Mouse (Mus musculus) liver, embryonic 13.5 days (tissue): Measurements from ENCODE around the gene Gm11541. TPM values are rescaled to one million over a fixed set of nuclear protein-coding genes. Genes with fewer than 3 reads are reported as not detected.

ENCODE experiments used
- ATAC-seq: fragments of 200-750 bp; cut with Nextera tagmentation; 2 replicates; pipeline ENCODE4 v1.8.0; 2017; ENCODE audit warnings: low read depth, mild to moderate bottlenecking, moderate number of reproducible peaks, moderate library complexity
- DNase-seq: peaks from one replicate; pipeline ENCODE4 v3.0.0; 2022
- H3K27ac ChIP-seq: fragments of 300-500 bp; sonication (generic); 2 replicates; pipeline ENCODE4 v1.5.1; 2015; ENCODE audit warnings: moderate library complexity, mild to moderate bottlenecking, inconsistent platforms
- H3K27me3 ChIP-seq: fragments of 300-500 bp; sonication (generic); 2 replicates; pipeline ENCODE4 v1.6.1; 2015; ENCODE audit warnings: mild to moderate bottlenecking, inconsistent platforms
- H3K36me3 ChIP-seq: fragments of 300-500 bp; sonication (generic); 2 replicates; pipeline ENCODE4 v1.6.1; 2015; ENCODE audit warnings: mild to moderate bottlenecking, inconsistent platforms
- H3K4me1 ChIP-seq: fragments of 300-500 bp; sonication (generic); replicated peaks from 2 replicates; pipeline ENCODE4 v1.6.1; 2015; ENCODE audit warnings: inconsistent platforms
- H3K4me2 ChIP-seq: fragments of 300-500 bp; sonication (generic); 2 replicates; pipeline ENCODE4 v1.6.1; 2015; ENCODE audit warnings: inconsistent platforms, mild to moderate bottlenecking, moderate library complexity
- H3K4me3 ChIP-seq: fragments of 300-500 bp; sonication (generic); replicated peaks from 2 replicates; pipeline ENCODE4 v1.5.1; 2015; ENCODE audit warnings: mild to moderate bottlenecking, inconsistent platforms
- H3K9ac ChIP-seq: fragments of 300-500 bp; sonication (generic); 2 replicates; pipeline ENCODE4 v1.6.1; 2015; ENCODE audit warnings: mild to moderate bottlenecking, inconsistent platforms
- H3K9me3 ChIP-seq: fragments of 300-500 bp; sonication (generic); replicated peaks from 2 replicates; pipeline ENCODE4 v1.6.1; 2016; ENCODE audit warnings: inconsistent platforms
- WGBS: fragments of 180-500 bp; shearing (Covaris S2); methylation state at CpG from one replicate; pipeline ENCODE4 v1.1.7; 2015; ENCODE audit not compliant: insufficient replicate concordance; 5-methylcytosine and 5-hydroxymethylcytosine counted together
- polyA plus RNA-seq: library from polyadenylated mRNA; unstranded; fragments of >200 nt; fragmentation: Nextera tagmentation; extraction: Ambion mirVana; gene quantifications from 2 replicates; pipeline ENCODE4 v1.2.1, GENCODE M21; 2015

The Gm11541 gene
- not detected in 2 replicates for polyA plus RNA-seq

DNA sequence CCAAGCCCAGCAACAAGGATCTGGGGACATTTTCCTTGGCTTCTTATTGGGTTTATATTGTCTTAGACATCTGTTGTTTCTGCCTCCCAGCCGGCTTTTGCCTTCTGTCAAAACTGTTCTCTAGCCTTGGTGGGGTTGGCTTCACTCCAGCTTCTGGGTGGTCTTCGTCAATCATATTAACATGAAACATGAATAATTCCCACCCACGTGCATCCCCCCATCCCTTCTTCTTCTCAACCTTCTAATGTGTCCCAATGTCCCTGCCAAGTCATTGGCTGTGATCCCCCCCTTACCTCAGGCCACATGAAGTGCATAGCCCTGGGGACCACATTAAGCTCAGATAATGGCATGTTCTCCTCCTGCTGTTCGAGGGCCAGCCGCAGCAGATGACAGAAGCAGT, at the start of gene Gm11541:
Gene Gm11541, minus strand, starts transcription at position 28 of the 400 bp plus-strand sequence.
- Histone ChIP-seq H3K27ac (no peak within 1 kb of the TSS), H3K4me2 (no peak within 1 kb of the TSS), H3K36me3 (no peaks in the 10 kb centered on the region), H3K4me1 (no peaks in the 10 kb centered on the region), H3K4me3 (no peak within 1 kb of the TSS), H3K27me3 (0 out of 2 replicates have a peak, but pooled peaks cover 6% of the 10 kb centered on the region), H3K9ac (no peak within 1 kb of the TSS), H3K9me3 (no peaks in the 10 kb centered on the region)
- DNase-seq, result no peak
- WGBS, result 63% methylated on average over 5 of the region's 5 CpGs
- ATAC-seq, result no peak

DNA sequence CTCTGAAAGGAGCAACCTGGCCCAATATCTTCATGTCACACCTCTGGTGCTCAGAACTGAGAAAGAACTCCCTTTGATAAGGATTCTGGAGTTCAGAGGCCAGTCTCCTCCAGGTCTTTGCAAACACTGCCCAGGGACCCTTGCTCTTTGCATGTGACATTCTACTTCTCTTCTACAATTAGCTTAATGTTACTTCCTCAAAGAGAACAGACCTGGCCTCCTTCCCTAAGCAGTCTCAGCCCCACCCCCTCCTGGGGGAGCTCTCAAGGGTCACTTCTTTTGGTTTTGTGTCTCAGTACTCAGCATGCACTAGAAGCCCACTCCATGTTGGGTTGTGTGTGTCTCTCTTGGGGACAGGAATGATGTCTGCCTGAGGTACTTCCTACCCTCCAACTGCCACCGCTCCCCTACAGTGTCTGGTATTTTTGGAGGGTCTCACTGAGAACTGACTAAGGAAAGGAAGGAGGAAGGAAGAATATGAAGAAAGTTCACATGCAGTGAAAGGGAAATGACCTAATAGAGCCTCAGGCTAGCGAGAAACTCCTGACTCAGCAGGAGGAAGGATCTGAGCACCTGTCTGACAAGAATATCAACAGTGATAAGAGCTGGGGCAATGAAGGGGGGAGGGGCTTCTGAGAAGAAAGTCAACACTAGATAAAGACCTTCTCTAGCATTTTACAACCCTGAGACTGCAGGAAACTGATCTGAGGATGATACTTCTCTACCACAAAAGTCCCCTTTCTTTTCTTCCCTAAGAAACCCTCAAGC, 48.8 kb upstream of the Gm11541 start:
- Histone ChIP-seq H3K4me1 (no peaks in the 10 kb centered on the region), H3K4me2 (no peak overlapping the region), H3K36me3 (no peaks in the 10 kb centered on the region), H3K9ac (no peak overlapping the region), H3K4me3 (no peak overlapping the region), H3K27ac (no peak overlapping the region), H3K9me3 (no peaks in the 10 kb centered on the region), H3K27me3 (no peaks in the 10 kb centered on the region)
- ATAC-seq (no peak), DNase-seq (no peak)
- 10% methylated on average over 2 of the region's 2 CpGs for WGBS

GRCm38 (mm10) chr11:94741732-94742272, 37.5 kb upstream of the Gm11541 start, which contains the start of gene Cdc34b:
Gene Cdc34b (plus strand): TSS chr11:94741782.
- no peak within 1 kb of the TSS for H3K27ac ChIP-seq
- 62% methylated on average over 29 of the region's 29 CpGs for WGBS
- no peaks in the 10 kb centered on the region for H3K4me1 ChIP-seq
- ATAC-seq (no peak), DNase-seq (no peak)
- H3K36me3 ChIP-seq, result no peaks in the 10 kb centered on the region
- H3K9me3 ChIP-seq, result no peaks in the 10 kb centered on the region
- H3K27me3 ChIP-seq, result peaks cover 3% of the 10 kb centered on the region; the same call in 1 of the 2 replicates
- no peak within 1 kb of the TSS for H3K4me2 ChIP-seq
- H3K9ac ChIP-seq, result no peak within 1 kb of the TSS
- no peak within 1 kb of the TSS for H3K4me3 ChIP-seq

DNA sequence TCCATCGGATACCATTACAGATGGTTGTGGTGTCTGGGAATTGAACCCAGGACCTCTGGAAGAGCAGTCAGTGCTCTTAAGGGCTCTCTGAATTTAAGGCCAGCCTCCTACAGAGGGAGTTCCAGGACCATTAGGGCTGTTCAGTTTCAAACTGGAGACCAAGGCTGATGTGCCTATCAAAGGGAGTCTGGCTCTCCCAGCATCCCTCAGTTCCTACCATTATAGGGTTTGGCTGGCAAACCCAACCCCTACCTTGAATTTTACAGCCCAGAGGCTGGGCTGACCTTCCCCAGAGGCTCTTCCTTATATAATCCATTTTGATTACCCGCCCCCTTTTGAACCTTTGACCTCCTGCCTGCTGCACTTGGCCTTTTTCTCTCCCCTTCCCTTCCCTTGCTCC, 31.4 kb upstream of the Gm11541 start:
- Histone ChIP-seq H3K27ac (no peak overlapping the region), H3K4me3 (no peak overlapping the region), H3K4me1 (no peaks in the 10 kb centered on the region), H3K9ac (no peak overlapping the region), H3K36me3 (no peaks in the 10 kb centered on the region), H3K4me2 (no peak overlapping the region), H3K27me3 (no peaks in the 10 kb centered on the region), H3K9me3 (no peaks in the 10 kb centered on the region)
- no peak for DNase-seq
- 45% methylated on average over 2 of the region's 2 CpGs for WGBS
- ATAC-seq, result no peak

DNA sequence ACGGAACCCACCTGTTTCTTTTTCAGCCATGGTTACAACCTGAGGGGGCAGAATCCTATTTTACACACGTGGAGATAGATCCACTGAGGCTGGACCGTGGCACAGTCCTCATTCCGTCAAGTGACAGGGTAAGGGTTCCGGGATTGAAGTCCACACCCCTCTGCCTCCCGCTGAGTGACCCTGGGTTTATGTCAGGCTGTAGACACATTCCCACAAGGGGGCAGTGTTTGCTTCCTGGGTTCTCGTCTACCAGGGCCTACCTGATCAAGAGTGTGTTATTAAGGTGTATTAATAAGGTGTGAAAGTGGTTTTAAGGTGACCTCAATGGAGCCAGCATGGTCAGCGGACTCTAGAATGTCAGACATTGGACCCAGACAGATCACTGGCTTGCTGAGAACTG, 28.5 kb upstream of the Gm11541 start:
- WGBS, result 31% methylated on average over 8 of the region's 8 CpGs
- Histone ChIP-seq H3K9me3 (no peaks in the 10 kb centered on the region), H3K36me3 (no peaks in the 10 kb centered on the region), H3K9ac (no peak overlapping the region), H3K27me3 (no peaks in the 10 kb centered on the region), H3K4me2 (no peak overlapping the region), H3K4me3 (no peak overlapping the region), H3K4me1 (no peaks in the 10 kb centered on the region), H3K27ac (no peak overlapping the region)
- DNase-seq (no peak), ATAC-seq (no peak)

DNA sequence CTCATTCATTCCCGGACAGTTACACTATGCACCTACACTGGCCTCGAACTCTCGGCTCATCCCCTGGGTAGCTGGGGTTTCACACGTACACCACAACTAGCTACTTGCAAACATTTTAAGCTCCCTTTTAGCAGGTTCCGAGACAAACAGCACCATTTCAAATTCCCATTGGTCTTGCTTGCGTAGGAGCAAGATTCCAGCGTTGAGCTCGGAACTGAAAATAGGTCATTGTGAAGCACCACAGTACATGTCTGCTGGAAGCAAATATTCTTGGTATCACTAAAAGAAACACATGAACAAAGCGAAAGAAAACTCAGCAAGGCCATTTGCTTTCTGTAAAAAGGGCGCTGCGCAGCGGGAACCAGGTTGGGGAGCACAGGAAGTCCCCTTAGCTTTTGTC, 26.9 kb upstream of the Gm11541 start:
- ATAC-seq (no peak), DNase-seq (no peak)
- Histone ChIP-seq H3K27me3 (no peaks in the 10 kb centered on the region), H3K27ac (no peak overlapping the region), H3K9ac (no peak overlapping the region), H3K9me3 (no peaks in the 10 kb centered on the region), H3K36me3 (no peaks in the 10 kb centered on the region), H3K4me1 (no peaks in the 10 kb centered on the region), H3K4me3 (no peak overlapping the region), H3K4me2 (no peak overlapping the region)
- WGBS, result 67% methylated on average over 12 of the region's 12 CpGs

GRCm38 (mm10) chr11:94730261-94730660, 26.0 kb upstream of the Gm11541 start:
- Histone ChIP-seq H3K4me1 (no peaks in the 10 kb centered on the region), H3K27me3 (no peaks in the 10 kb centered on the region), H3K36me3 (no peaks in the 10 kb centered on the region), H3K4me2 (no peak overlapping the region), H3K4me3 (no peak overlapping the region), H3K9me3 (no peaks in the 10 kb centered on the region), H3K27ac (no peak overlapping the region), H3K9ac (no peak overlapping the region)
- WGBS, result 24% methylated on average over 5 of the region's 5 CpGs
- ATAC-seq (no peak), DNase-seq (peak; percentile 8)

DNA sequence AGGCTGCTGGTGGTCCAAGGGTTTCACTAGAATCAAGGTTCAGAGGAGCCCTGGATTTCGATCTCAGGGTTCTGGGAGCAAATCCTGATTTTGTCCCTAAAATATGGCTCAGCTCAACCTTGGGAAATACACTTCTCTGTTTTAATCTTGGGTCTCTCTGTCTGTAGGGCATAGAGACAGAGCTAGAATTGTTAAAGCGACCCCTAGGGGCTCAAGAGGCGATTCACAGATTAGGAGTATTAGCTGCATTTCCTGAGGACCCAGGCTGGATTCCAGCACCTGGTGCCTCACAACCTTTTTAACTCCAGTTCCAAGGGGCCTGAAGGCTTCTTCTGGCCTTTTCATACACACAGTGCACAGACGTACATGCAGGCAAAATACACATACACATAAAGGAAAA, 25.3 kb upstream of the Gm11541 start:
- no peak for DNase-seq
- no peak overlapping the region for H3K27ac ChIP-seq
- H3K9ac ChIP-seq, result no peak overlapping the region
- ATAC-seq, result no peak
- H3K27me3 ChIP-seq, result no peaks in the 10 kb centered on the region
- no peaks in the 10 kb centered on the region for H3K9me3 ChIP-seq
- WGBS, result 24% methylated on average over 4 of the region's 4 CpGs
- no peaks in the 10 kb centered on the region for H3K4me1 ChIP-seq
- no peaks in the 10 kb centered on the region for H3K36me3 ChIP-seq
- H3K4me3 ChIP-seq, result no peak overlapping the region
- no peak overlapping the region for H3K4me2 ChIP-seq

- Histone ChIP-seq H3K4me2 (no peak overlapping the region), H3K9ac (no peak overlapping the region), H3K36me3 (no peaks in the 10 kb centered on the region), H3K27me3 (no peaks in the 10 kb centered on the region), H3K4me1 (no peaks in the 10 kb centered on the region), H3K9me3 (no peaks in the 10 kb centered on the region), H3K27ac (no peak overlapping the region), H3K4me3 (no peak overlapping the region)
- no peak for ATAC-seq
- 62% methylated on average over 3 of the region's 3 CpGs for WGBS
- DNase-seq, result no peak
These were observed 24.2 kb upstream of the Gm11541 start for GRCm38 (mm10) chr11:94728545-94728944.

GRCm38 (mm10) chr11:94727306-94727705, 23.0 kb upstream of the Gm11541 start:
- H3K27me3 ChIP-seq, result no peaks in the 10 kb centered on the region
- WGBS, result 67% methylated on average over 3 of the region's 3 CpGs

DNA sequence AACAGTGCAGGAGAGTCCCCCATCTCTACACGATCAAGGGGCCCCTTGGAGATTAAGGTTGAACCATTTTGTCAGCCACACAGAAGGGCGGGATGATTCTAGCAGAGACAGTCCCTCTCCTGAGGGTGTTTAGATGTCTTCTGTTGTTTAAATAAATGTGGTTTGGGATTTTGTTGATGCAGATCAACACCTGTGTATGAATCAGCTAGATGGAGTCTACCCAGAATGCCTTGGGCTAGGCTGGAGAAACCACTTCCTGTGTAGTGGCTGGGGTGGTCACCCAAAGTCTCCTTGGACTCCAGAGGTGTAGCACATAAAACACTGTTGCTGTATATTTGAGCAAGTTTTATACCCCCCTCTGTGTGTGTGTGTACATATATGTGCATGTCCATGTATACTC, 14.9 kb upstream of the Gm11541 start:
- Histone ChIP-seq H3K36me3 (no peaks in the 10 kb centered on the region), H3K4me3 (no peak overlapping the region), H3K27me3 (peaks cover 1% of the 10 kb centered on the region; the same call in 1 of the 2 replicates), H3K4me2 (no peak overlapping the region), H3K9ac (no peak overlapping the region), H3K4me1 (peaks cover 8% of the 10 kb centered on the region; the same call in 1 of the 2 replicates), H3K9me3 (no peaks in the 10 kb centered on the region), H3K27ac (no peak overlapping the region)
- no peak for ATAC-seq
- WGBS, result 55% methylated on average over 2 of the region's 2 CpGs
- no peak for DNase-seq

More at GRCm38 (mm10) chr11:94727306-94727705, 23.0 kb upstream of the Gm11541 start:
- Histone ChIP-seq H3K9me3 (no peaks in the 10 kb centered on the region), H3K36me3 (no peaks in the 10 kb centered on the region), H3K4me3 (no peak overlapping the region), H3K4me1 (no peaks in the 10 kb centered on the region), H3K4me2 (no peak overlapping the region), H3K9ac (no peak overlapping the region), H3K27ac (no peak overlapping the region)
- ATAC-seq (no peak), DNase-seq (no peak)
